Mouse (Mus musculus) embryonic stem cell, embryonic (primary cell): ENCODE data around the gene Hdac9.

Source experiments
- CTCF ChIA-PET, 4 experiments: fragments of 300-600 bp in 2 of 4; fragments of 350-600 bp in 2 of 4; sonication (Branson Sonifier 250); formaldehyde crosslinking; loops; one replicate each; lab custom pipeline; 2022; ENCODE audit warnings: inconsistent platforms in 2 of 4; lab: Charles Lee
- POLR2A ChIA-PET, 4 experiments: fragments of 300-600 bp in 2 of 4; fragments of 350-600 bp in 2 of 4; sonication (Branson Sonifier 250); formaldehyde crosslinking; loops; one replicate each; lab custom pipeline; 2022; ENCODE audit warnings: antibody characterized with exemption in 4 of 4, inconsistent platforms in 1 of 4; lab: Charles Lee

The Hdac9 gene

GRCm38 (mm10) chr12:34767226-34767775 lies 149.6 kb downstream of the Hdac9 start:
- ChIA-PET POLR2A (interaction anchor here in 1 of 4 experiments (0.7 kb wide), 1 partner anchor 27 kb away, joined by 3 read pairs; no protein-coding TSS in a partner anchor), CTCF (no interaction called here)

- POLR2A ChIA-PET, result no interaction called here
- CTCF ChIA-PET, result no interaction called here
Measured at GRCm38 (mm10) chr12:34747266-34747665, 169.6 kb downstream of the Hdac9 start.

GRCm38 (mm10) chr12:34725204-34725603 lies 191.7 kb downstream of the Hdac9 start:
- POLR2A ChIA-PET, result interaction anchor here in 1 of 4 experiments (0.6 kb wide), 1 partner anchor 892 kb away, joined by 3 read pairs; no protein-coding TSS in a partner anchor
- CTCF ChIA-PET, result no interaction called here

GRCm38 (mm10) chr12:34724274-34724673 lies 192.6 kb downstream of the Hdac9 start:
- ChIA-PET POLR2A (no interaction called here), CTCF (interaction anchor here in 1 of 4 experiments (0.6 kb wide), 1 partner anchor 1493 kb away, joined by 3 read pairs; no protein-coding TSS in a partner anchor)

GRCm38 (mm10) chr12:34722831-34723490 lies 193.9 kb downstream of the Hdac9 start:
- ChIA-PET CTCF (no interaction called here), POLR2A (no interaction called here)

GRCm38 (mm10) chr12:34720906-34721305 lies 196.0 kb downstream of the Hdac9 start:
- POLR2A ChIA-PET, result no interaction called here
- CTCF ChIA-PET, result interaction anchor here in 1 of 4 experiments (0.6 kb wide), 1 partner anchor 308 kb away, joined by 3 read pairs; no protein-coding TSS in a partner anchor

- POLR2A ChIA-PET, result no interaction called here
- CTCF ChIA-PET, result interaction anchor here in 2 of 4 experiments (0.6 kb wide), 2 partner anchors 179 to 469 kb away, joined by 3 to 8 read pairs; no protein-coding TSS in a partner anchor
Measured at GRCm38 (mm10) chr12:34714266-34714939, 202.5 kb downstream of the Hdac9 start.

GRCm38 (mm10) chr12:34697981-34698380 lies 218.9 kb downstream of the Hdac9 start:
- POLR2A ChIA-PET, result no interaction called here
- CTCF ChIA-PET, result no interaction called here

GRCm38 (mm10) chr12:34696736-34697135 lies 220.2 kb downstream of the Hdac9 start:
- ChIA-PET POLR2A (no interaction called here), CTCF (interaction anchor here in 1 of 4 experiments (0.7 kb wide), 1 partner anchor 496 kb away, joined by 3 read pairs; no protein-coding TSS in a partner anchor)

GRCm38 (mm10) chr12:34688941-34689340 lies 228.0 kb downstream of the Hdac9 start:
- CTCF ChIA-PET, result no interaction called here

GRCm38 (mm10) chr12:34683375-34683774 lies 233.5 kb downstream of the Hdac9 start:
- POLR2A ChIA-PET, result no interaction called here
- CTCF ChIA-PET, result no interaction called here

More at GRCm38 (mm10) chr12:34688941-34689340, 228.0 kb downstream of the Hdac9 start:
- POLR2A ChIA-PET, result interaction anchor here in 1 of 4 experiments (0.6 kb wide), 1 partner anchor 1196 kb away, joined by 3 read pairs; no protein-coding TSS in a partner anchor

- POLR2A ChIA-PET, result no interaction called here
- CTCF ChIA-PET, result interaction anchor here in 1 of 4 experiments (0.6 kb wide), 1 partner anchor 88 kb away, joined by 13 read pairs; no protein-coding TSS in a partner anchor
Measured at GRCm38 (mm10) chr12:34682657-34683056, 234.2 kb downstream of the Hdac9 start.

GRCm38 (mm10) chr12:34680576-34680975 lies 236.3 kb downstream of the Hdac9 start:
- ChIA-PET CTCF (no interaction called here), POLR2A (no interaction called here)

- CTCF ChIA-PET, result no interaction called here
- POLR2A ChIA-PET, result no interaction called here
Measured at GRCm38 (mm10) chr12:34677110-34677509, 239.8 kb downstream of the Hdac9 start.

GRCm38 (mm10) chr12:34674235-34674634 lies 242.7 kb downstream of the Hdac9 start:
- POLR2A ChIA-PET, result no interaction called here
- CTCF ChIA-PET, result no interaction called here

- ChIA-PET CTCF (no interaction called here), POLR2A (no interaction called here)
Measured at GRCm38 (mm10) chr12:34673539-34673938, 243.4 kb downstream of the Hdac9 start.

- ChIA-PET CTCF (no interaction called here), POLR2A (no interaction called here)
Measured at GRCm38 (mm10) chr12:34664758-34665157, 252.1 kb downstream of the Hdac9 start.

- CTCF ChIA-PET, result no interaction called here
- POLR2A ChIA-PET, result no interaction called here
Measured at GRCm38 (mm10) chr12:34661378-34661777, 255.5 kb downstream of the Hdac9 start.

GRCm38 (mm10) chr12:34660027-34660426 lies 256.9 kb downstream of the Hdac9 start:
- ChIA-PET POLR2A (no interaction called here), CTCF (no interaction called here)

GRCm38 (mm10) chr12:34658568-34658967 lies 258.3 kb downstream of the Hdac9 start:
- POLR2A ChIA-PET, result no interaction called here

More at GRCm38 (mm10) chr12:34658568-34658967, 258.3 kb downstream of the Hdac9 start:
- CTCF ChIA-PET, result interaction anchor here in 2 of 4 experiments (1.1 to 1.6 kb wide), 3 partner anchors 524 to 1278 kb away, joined by 3 to 4 read pairs (median 4); no protein-coding TSS in a partner anchor
